In the genomic region with DNA sequence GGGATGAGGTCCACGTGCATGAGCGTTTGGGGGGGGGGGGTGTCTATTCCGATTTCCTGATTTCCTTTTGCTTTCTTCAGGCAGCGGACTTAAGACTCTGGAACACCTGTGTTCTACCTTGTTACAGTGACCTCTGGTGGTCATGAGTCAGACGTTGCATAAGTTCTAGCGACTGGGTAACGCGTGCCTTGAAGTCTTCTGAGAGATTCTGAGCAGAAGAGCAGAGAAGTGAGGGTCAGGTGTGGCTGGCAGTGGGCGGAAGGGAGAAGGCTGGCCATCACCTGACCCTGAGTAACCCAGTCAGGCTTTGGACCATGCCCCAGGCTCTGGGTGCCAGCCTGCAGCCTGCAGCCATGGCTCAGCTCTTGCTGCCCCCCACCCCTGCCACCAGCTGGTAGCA, we compare ENCODE assay signal across 9 mouse cellular contexts.
DNase-seq lines count a peak whose midpoint lies in the region; ATAC-seq lines count a peak whose summit lies in the region.
"Had no signal": no experiment of that assay in that cellular context is flagged by ENCODE, and none has a peak within 500 bp of the region (broad histone marks: within the 10 kb centered on the region; RNA-seq: fewer than 3 reads in every experiment).

No protein-coding gene starts in this region.

- H3K9ac ChIP-seq in midbrain, embryonic 14.5 days (replicated peaks; ENCODE audit: low read length) = no peak overlapping the region
- H3K9ac ChIP-seq in midbrain, embryonic 11.5 days (ENCODE audit: low read length) = no peak overlapping the region
- H3K9ac ChIP-seq: heart, embryonic 15.5 days had no signal

- no peaks in the 10 kb centered on the region for H3K27me3 ChIP-seq in midbrain, embryonic 14.5 days (ENCODE audit: control insufficient read depth, insufficient read depth, low read length)
- no peaks in the 10 kb centered on the region for H3K27me3 ChIP-seq in midbrain, embryonic 11.5 days (ENCODE audit: control insufficient read depth, insufficient read depth, low read length)

- H3K4me1 ChIP-seq in midbrain, embryonic 14.5 days (ENCODE audit: control insufficient read depth, insufficient read depth, low read length) = peaks cover 15% of the 10 kb centered on the region
- H3K4me1 ChIP-seq in midbrain, embryonic 11.5 days (ENCODE audit: control insufficient read depth, insufficient read depth, low read length) = no peaks in the 10 kb centered on the region

- no peak overlapping the region for H3K4me2 ChIP-seq in midbrain, embryonic 14.5 days (ENCODE audit: low read length)
- no peak overlapping the region for H3K4me2 ChIP-seq in midbrain, embryonic 11.5 days
- H3K4me2 ChIP-seq: heart, embryonic 15.5 days had no signal

- ATAC-seq in midbrain, embryonic 14.5 days (ENCODE audit: low FRiP score, low TSS enrichment) = no peak
- no peak for ATAC-seq in midbrain, embryonic 11.5 days (ENCODE audit: low FRiP score)
- no peak; the same call in 1 of the 2 replicates for ATAC-seq in megakaryocyte progenitor cell, adult 5-6 weeks (replicated peaks; ENCODE audit: poor library complexity)

- no peak overlapping the region for H3K4me3 ChIP-seq in midbrain, embryonic 14.5 days (replicated peaks; ENCODE audit: low read depth, low read length)
- H3K4me3 ChIP-seq in midbrain, embryonic 11.5 days (ENCODE audit: low read depth, low read length) = no peak overlapping the region
- H3K4me3 ChIP-seq: heart, embryonic 15.5 days had no signal

- no peak overlapping the region for H3K27ac ChIP-seq in midbrain, embryonic 14.5 days (replicated peaks; ENCODE audit: low read depth, low read length)
- H3K27ac ChIP-seq in midbrain, embryonic 11.5 days (ENCODE audit: low read depth, low read length) = no peak overlapping the region
- H3K27ac ChIP-seq: heart, embryonic 15.5 days had no signal

- H3K9me3 ChIP-seq in midbrain, embryonic 14.5 days (ENCODE audit: control insufficient read depth, low read length) = no peaks in the 10 kb centered on the region
- no peaks in the 10 kb centered on the region for H3K9me3 ChIP-seq in midbrain, embryonic 11.5 days (ENCODE audit: control insufficient read depth, low read length)
- H3K9me3 ChIP-seq: heart, embryonic 15.5 days had no signal

- WGBS in midbrain, embryonic 14.5 days = 28% methylated on average over 9 of the region's 9 CpGs
- 26% methylated on average over 9 of the region's 9 CpGs for WGBS in midbrain, embryonic 11.5 days

- no peaks in the 10 kb centered on the region for H3K36me3 ChIP-seq in midbrain, embryonic 14.5 days (ENCODE audit: control insufficient read depth, insufficient read depth, low read length)
- no peaks in the 10 kb centered on the region for H3K36me3 ChIP-seq in midbrain, embryonic 11.5 days (ENCODE audit: control insufficient read depth, insufficient read depth, low read length)
- H3K36me3 ChIP-seq: heart, embryonic 15.5 days had no signal

- DNase-seq in midbrain, embryonic 14.5 days = peak; percentile 86
- DNase-seq in midbrain, embryonic 11.5 days (ENCODE audit: low spot score, missing footprints) = no peak
- DNase-seq in cerebellum, adult 18-20 months = peak; percentile 67 to 69
- peak; percentile 33 for DNase-seq in hindlimb bud, embryonic 11.5 days (ENCODE audit: extremely low spot score, low read depth, low spot score)
- peak; percentile 62 for DNase-seq in retina, postnatal 1 day
- no peak for DNase-seq in adrenal gland, postnatal 14 days
- DNase-seq: thymus, adult 2 months had no signal

Comparison
In these comparisons a context has a peak if more than half of its experiments do, and no peak if none do; other contexts are left out.
1. DNase-seq: peak in midbrain, embryonic 14.5 days (single experiment), cerebellum, adult 18-20 months (2 of 2), hindlimb bud, embryonic 11.5 days (single experiment) and retina, postnatal 1 day (single experiment); none in midbrain, embryonic 11.5 days (single experiment) and adrenal gland, postnatal 14 days (single experiment).